Mouse (Mus musculus): ENCODE measurements around the gene Fcmr.

DNA sequence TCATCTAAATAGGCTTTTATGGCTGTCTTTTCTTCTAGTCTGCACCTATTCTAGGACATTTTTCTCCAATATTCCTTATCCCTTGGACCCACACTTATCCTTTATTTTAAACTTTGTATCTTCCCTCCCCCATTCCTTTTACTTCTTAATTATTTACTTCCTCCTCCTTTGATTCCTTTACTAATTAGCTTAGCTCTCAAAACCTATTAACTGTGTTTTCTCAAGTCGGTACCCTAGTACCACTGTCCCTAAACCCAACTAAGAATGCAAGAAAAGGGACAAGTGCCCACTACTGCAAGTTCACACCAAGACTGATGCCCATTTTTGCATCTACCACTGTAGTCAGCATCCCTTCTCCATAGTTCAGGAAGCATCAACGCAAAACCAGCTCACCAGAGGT lies 9.7 kb upstream of the Fcmr start:
- no peak for TF ChIP-seq CTCF (IDR thresholded peaks at IDR 0.05; ENCODE audit: insufficient read depth, low read length)
- TF ChIP-seq POLR2A (IDR thresholded peaks at IDR 0.05; ENCODE audit: borderline replicate concordance, extremely low read depth, low read depth, low read length): no peak

Data from lung, adult 2 months (tissue).